Mouse (Mus musculus) lung, postnatal 0 days (tissue): ENCODE measurements at regions not wholly inside any gene's neighbourhood (a gene's known extent, or its start where the extent isn't known, plus 50 kb on each side); places are given as distances from the start of the nearest gene placed in this dataset.

ENCODE experiments used
- CTCF ChIP-seq: IDR thresholded peaks from 2 replicates; pipeline ENCODE4 v1.5.1; 2016; ENCODE audit warnings: antibody characterized with exemption, mild to moderate bottlenecking
- EP300 ChIP-seq: IDR thresholded peaks from 2 replicates; pipeline ENCODE4 v1.6.1; 2016; ENCODE audit warnings: antibody characterized with exemption, mild to moderate bottlenecking, control low read depth

- TF ChIP-seq CTCF (no peak), EP300 (no peak)
These were observed 52.2 kb upstream of the Kazn start for GRCm38 (mm10) chr4:142291366-142291765.
